Mouse (Mus musculus) limb, embryonic 12.5 days (tissue): Measurements from ENCODE around the gene Ltk. TPM values are rescaled to one million over a fixed set of nuclear protein-coding genes. Genes with fewer than 3 reads are reported as not detected.
A peak's percentile ranks its signal among the peaks of the same experiment; 100 is the strongest.

Experiments
- ATAC-seq: fragments of 200-750 bp; cut with Nextera tagmentation; 2 replicates; pipeline ENCODE4 v1.8.0; 2017; ENCODE audit warnings: low read depth, moderate TSS enrichment; ENCODE audit not compliant: insufficient number of reproducible peaks, insufficient read depth, low FRiP score, low TSS enrichment
- H3K27ac ChIP-seq: fragments of 300-500 bp; sonication (generic); 2 replicates; pipeline ENCODE4 v1.5.1; 2016; ENCODE audit warnings: mild to moderate bottlenecking, moderate library complexity
- H3K27me3 ChIP-seq: fragments of 300-500 bp; sonication (generic); 2 replicates; pipeline ENCODE4 v1.6.1; 2016; ENCODE audit warnings: mild to moderate bottlenecking, moderate library complexity
- H3K36me3 ChIP-seq: fragments of 300-500 bp; sonication (generic); 2 replicates; pipeline ENCODE4 v1.6.1; 2016; ENCODE audit warnings: mild to moderate bottlenecking, moderate library complexity
- H3K4me1 ChIP-seq: fragments of 300-500 bp; sonication (generic); replicated peaks from 2 replicates; pipeline ENCODE4 v1.6.1; 2016
- H3K4me2 ChIP-seq: fragments of 300-500 bp; sonication (generic); 2 replicates; pipeline ENCODE4 v1.6.1; 2016; ENCODE audit warnings: mild to moderate bottlenecking, moderate library complexity
- H3K4me3 ChIP-seq: fragments of 300-500 bp; sonication (generic); replicated peaks from 2 replicates; pipeline ENCODE4 v1.5.1; 2016; ENCODE audit warnings: mild to moderate bottlenecking
- H3K9ac ChIP-seq: fragments of 300-500 bp; sonication (generic); replicated peaks from 2 replicates; pipeline ENCODE4 v1.6.1; 2016; ENCODE audit warnings: mild to moderate bottlenecking, moderate library complexity
- H3K9me3 ChIP-seq: fragments of 300-500 bp; sonication (generic); 2 replicates; pipeline ENCODE4 v1.6.1; 2016; ENCODE audit warnings: mild to moderate bottlenecking, moderate library complexity
- WGBS: fragments of 180-500 bp; shearing (Covaris S2); methylation state at CpG from one replicate; pipeline ENCODE4 v1.1.7; 2016; 5-methylcytosine and 5-hydroxymethylcytosine counted together
- polyA plus RNA-seq: library from polyadenylated mRNA; unstranded; fragments of >200 nt; fragmentation: Nextera tagmentation; extraction: Ambion mirVana; gene quantifications from 2 replicates; pipeline ENCODE4 v1.2.1, GENCODE M21; 2016

The Ltk gene
- polyA plus RNA-seq: not detected in 2 replicates

DNA sequence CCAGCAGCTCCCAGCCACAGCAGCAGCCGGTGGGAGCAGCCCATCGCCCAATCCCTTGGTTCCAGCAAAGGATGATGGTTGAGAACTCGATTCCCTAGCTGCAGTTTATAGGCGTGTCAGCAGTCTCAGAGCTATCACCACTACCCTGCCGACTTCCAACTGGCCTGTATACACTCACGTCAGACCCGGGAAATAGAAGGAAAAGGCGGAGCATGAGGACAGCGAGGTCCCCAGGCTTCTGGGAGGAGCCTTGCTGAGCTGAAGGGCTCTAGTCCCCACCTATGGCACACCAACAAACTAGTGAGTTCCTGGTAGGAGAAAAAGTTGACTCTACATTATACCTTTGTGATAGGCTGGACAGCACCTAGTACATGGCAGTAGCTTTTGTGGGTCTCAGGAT is at the start of gene Ltk:
Gene Ltk, minus strand, starts transcription at position 181 of the 400 bp plus-strand sequence.
- Histone ChIP-seq H3K36me3 (peaks cover 21% of the 10 kb centered on the region), H3K4me3 (0 out of 2 replicates have a peak within 1 kb of the TSS, but pooled peaks have one; percentile 62), H3K27me3 (peaks cover 72% of the 10 kb centered on the region), H3K4me2 (peak within 1 kb of the TSS; percentile 99; the same call in 1 of the 2 replicates), H3K4me1 (peaks cover 14% of the 10 kb centered on the region), H3K9ac (no peak within 1 kb of the TSS), H3K27ac (no peak within 1 kb of the TSS), H3K9me3 (no peaks in the 10 kb centered on the region)
- ATAC-seq: no peak
- 13% methylated on average over 9 of the region's 9 CpGs for WGBS

- no peak for ATAC-seq
- no peak overlapping the region for H3K27ac ChIP-seq
- H3K4me1 ChIP-seq: peaks cover 21% of the 10 kb centered on the region
- no peaks in the 10 kb centered on the region for H3K27me3 ChIP-seq
- no peak overlapping the region for H3K9ac ChIP-seq
- H3K9me3 ChIP-seq: no peaks in the 10 kb centered on the region
- H3K36me3 ChIP-seq: peaks cover 97% of the 10 kb centered on the region
- no peak overlapping the region for H3K4me3 ChIP-seq
- H3K4me2 ChIP-seq: no peak overlapping the region
- 39% methylated on average over 4 of the region's 4 CpGs for WGBS
Measured at GRCm38 (mm10) chr2:119808881-119809280, 48.6 kb upstream of the Ltk start.

- Histone ChIP-seq H3K4me3 (no peak overlapping the region), H3K4me2 (no peak overlapping the region), H3K27me3 (no peaks in the 10 kb centered on the region), H3K4me1 (peaks cover 26% of the 10 kb centered on the region), H3K27ac (no peak overlapping the region), H3K36me3 (peaks cover 96% of the 10 kb centered on the region), H3K9me3 (no peaks in the 10 kb centered on the region), H3K9ac (0 out of 2 replicates have a peak overlapping the region, but pooled peaks have one; percentile 12)
- 25% methylated on average over 4 of the region's 4 CpGs for WGBS
- no peak for ATAC-seq
Measured at GRCm38 (mm10) chr2:119808438-119808837, 48.2 kb upstream of the Ltk start.

GRCm38 (mm10) chr2:119805536-119805935 is 45.3 kb upstream of the Ltk start:
- Histone ChIP-seq H3K4me1 (peaks cover 51% of the 10 kb centered on the region), H3K4me3 (no peak overlapping the region), H3K27ac (no peak overlapping the region), H3K4me2 (no peak overlapping the region), H3K9ac (0 out of 2 replicates have a peak overlapping the region, but pooled peaks have one; percentile 12), H3K9me3 (no peaks in the 10 kb centered on the region), H3K36me3 (peaks cover 71% of the 10 kb centered on the region), H3K27me3 (no peaks in the 10 kb centered on the region)
- 53% methylated on average over 8 of the region's 8 CpGs for WGBS
- no peak for ATAC-seq

GRCm38 (mm10) chr2:119804776-119805175 is 44.5 kb upstream of the Ltk start:
- Histone ChIP-seq H3K9me3 (no peaks in the 10 kb centered on the region), H3K4me3 (no peak overlapping the region), H3K27me3 (no peaks in the 10 kb centered on the region), H3K4me1 (peaks cover 56% of the 10 kb centered on the region), H3K27ac (no peak overlapping the region), H3K9ac (0 out of 2 replicates have a peak overlapping the region, but pooled peaks have one; percentile 12), H3K4me2 (no peak overlapping the region), H3K36me3 (peaks cover 63% of the 10 kb centered on the region)
- 64% methylated on average over 9 of the region's 9 CpGs for WGBS
- ATAC-seq: no peak

GRCm38 (mm10) chr2:119804275-119804628 is 44.0 kb upstream of the Ltk start:
- H3K36me3 ChIP-seq: peaks cover 58% of the 10 kb centered on the region
- peaks cover 56% of the 10 kb centered on the region for H3K4me1 ChIP-seq
- no peak for ATAC-seq
- H3K9me3 ChIP-seq: no peaks in the 10 kb centered on the region
- no peak overlapping the region for H3K27ac ChIP-seq
- H3K4me3 ChIP-seq: no peak overlapping the region
- H3K9ac ChIP-seq: no peak overlapping the region
- H3K4me2 ChIP-seq: no peak overlapping the region
- 64% methylated on average over 5 of the region's 5 CpGs for WGBS
- no peaks in the 10 kb centered on the region; the same call in 1 of the 2 replicates for H3K27me3 ChIP-seq

DNA sequence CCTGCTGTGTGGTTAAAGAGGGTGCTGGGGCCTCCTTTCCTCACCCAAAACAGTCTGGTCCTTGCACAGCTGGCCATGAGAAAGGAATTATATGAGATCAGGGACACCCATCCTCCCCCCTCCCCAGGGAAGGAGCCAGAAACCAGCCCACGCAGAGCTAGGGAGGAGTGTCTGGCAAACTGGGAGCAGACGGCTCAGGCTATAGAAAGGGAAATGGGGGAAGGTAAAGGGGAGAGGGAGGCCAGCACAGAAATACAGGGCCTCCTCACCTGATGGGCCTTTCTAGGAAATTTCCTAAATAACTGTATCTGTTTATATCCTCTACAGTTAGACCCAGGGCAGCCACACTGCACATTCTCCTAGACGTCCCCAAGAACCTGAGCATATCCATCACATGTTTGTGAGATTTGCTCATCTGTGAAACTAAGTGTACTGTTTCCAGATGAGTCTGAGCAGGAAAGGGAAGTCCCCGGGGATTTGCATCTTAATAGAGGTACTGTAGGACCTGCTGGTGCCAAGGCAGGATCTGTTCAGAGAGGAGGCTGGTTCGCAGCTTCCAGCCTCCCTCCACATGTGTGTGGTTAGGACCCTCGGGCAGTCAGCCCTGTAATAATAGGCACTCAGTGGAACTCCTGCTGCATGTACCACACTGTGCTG is 43.5 kb upstream of the Ltk start:
- no peak; the same call in 1 of the 2 replicates for ATAC-seq
- Histone ChIP-seq H3K4me1 (peaks cover 56% of the 10 kb centered on the region), H3K9me3 (no peaks in the 10 kb centered on the region), H3K9ac (0 out of 2 replicates have a peak overlapping the region, but pooled peaks have one; percentile 8), H3K4me3 (no peak overlapping the region), H3K36me3 (peaks cover 53% of the 10 kb centered on the region), H3K27me3 (no peaks in the 10 kb centered on the region; the same call in 1 of the 2 replicates), H3K27ac (peak overlapping the region; percentile 70; the same call in 1 of the 2 replicates), H3K4me2 (no peak overlapping the region)
- WGBS: 32% methylated on average over 6 of the region's 6 CpGs

- ATAC-seq: peak; percentile 61
- Histone ChIP-seq H3K36me3 (peaks cover 45% of the 10 kb centered on the region), H3K4me2 (peak overlapping the region; percentile 20), H3K27me3 (peaks cover 6% of the 10 kb centered on the region), H3K4me1 (peaks cover 56% of the 10 kb centered on the region), H3K9me3 (no peaks in the 10 kb centered on the region), H3K9ac (peak overlapping the region; percentile 28; the same call in 1 of the 2 replicates), H3K27ac (peak overlapping the region; percentile 70), H3K4me3 (no peak overlapping the region)
- WGBS: 43% methylated on average over 10 of the region's 10 CpGs
Measured at GRCm38 (mm10) chr2:119802767-119803617, 42.8 kb upstream of the Ltk start.

DNA sequence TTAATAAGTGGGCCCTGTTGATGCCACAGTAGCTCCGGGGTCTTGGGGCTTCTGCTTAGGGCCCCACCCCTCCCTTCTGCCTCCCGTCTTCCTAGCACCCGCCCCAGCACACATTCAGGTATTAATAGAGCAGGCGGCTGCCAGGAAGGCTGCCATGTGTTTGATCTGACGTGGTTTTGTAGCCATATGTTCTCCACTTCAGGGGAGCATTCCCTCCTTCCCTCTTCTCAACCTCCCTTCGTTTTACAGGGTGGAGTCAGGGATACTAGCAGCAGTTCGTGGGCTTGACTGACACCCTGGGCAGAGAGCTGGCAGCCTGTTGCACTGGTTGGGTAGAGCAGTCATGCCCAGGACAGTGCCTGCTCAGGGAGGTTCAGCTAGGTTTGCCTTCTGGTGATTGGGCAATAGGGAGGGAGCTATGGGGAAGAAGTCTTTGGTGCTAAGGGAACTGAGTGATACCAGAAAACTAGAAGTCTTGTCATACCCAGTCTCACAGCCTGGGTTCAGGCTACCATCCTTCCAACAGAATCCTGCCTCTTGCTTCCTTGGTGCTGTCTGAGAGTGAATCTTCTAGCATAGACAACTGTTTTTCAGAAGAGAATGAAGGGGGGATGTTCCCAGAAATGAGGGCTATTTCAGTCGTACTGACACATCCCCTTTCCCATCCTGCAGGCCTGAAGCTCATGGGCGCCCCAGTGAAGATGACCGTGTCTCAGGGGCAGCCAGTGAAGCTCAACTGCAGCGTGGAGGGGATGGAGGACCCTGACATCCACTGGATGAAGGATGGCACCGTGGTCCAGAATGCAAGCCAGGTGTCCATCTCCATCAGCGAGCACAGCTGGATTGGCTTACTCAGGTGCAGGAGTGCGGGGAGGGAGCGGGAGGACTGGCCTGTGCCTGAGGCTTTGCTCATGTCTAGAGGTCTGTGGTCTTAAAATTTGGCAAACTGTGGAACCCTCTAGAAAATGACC is 40.9 kb upstream of the Ltk start:
- Histone ChIP-seq H3K36me3 (peaks cover 29% of the 10 kb centered on the region), H3K27ac (peak overlapping the region; percentile 23; the same call in 1 of the 2 replicates), H3K9ac (peak overlapping the region; percentile 27; the same call in 1 of the 2 replicates), H3K9me3 (no peaks in the 10 kb centered on the region), H3K4me1 (peaks cover 46% of the 10 kb centered on the region), H3K4me3 (peak overlapping the region; percentile 93), H3K4me2 (peak overlapping the region; percentile 88), H3K27me3 (peaks cover 22% of the 10 kb centered on the region)
- ATAC-seq: no peak
- 47% methylated on average over 15 of the region's 15 CpGs for WGBS

GRCm38 (mm10) chr2:119799961-119800550 is 39.8 kb upstream of the Ltk start:
- peaks cover 22% of the 10 kb centered on the region for H3K27me3 ChIP-seq
- peaks cover 18% of the 10 kb centered on the region for H3K36me3 ChIP-seq
- WGBS: under 1% methylated on average over 24 of the region's 27 CpGs
- peaks cover 46% of the 10 kb centered on the region for H3K4me1 ChIP-seq
- peak overlapping the region; percentile 96 for H3K9ac ChIP-seq
- ATAC-seq: 0 out of 2 replicates have a peak, but pooled peaks have one; percentile 8
- no peaks in the 10 kb centered on the region for H3K9me3 ChIP-seq
- H3K4me2 ChIP-seq: peak overlapping the region; percentile 88
- H3K4me3 ChIP-seq: peak overlapping the region; percentile 93
- peak overlapping the region; percentile 76 for H3K27ac ChIP-seq
